Mouse (Mus musculus): ENCODE data around the gene Gtf2h4. TPM values are rescaled to one million over a fixed set of nuclear protein-coding genes. Genes with fewer than 3 reads are reported as not detected.

The Gtf2h4 gene
- polyA plus RNA-seq (2011; ENCODE audit: insufficient read depth, insufficient read length, low read depth, missing spikeins): 80.7 and 105 TPM in 2 replicates

- Histone ChIP-seq H3K4me1 (ENCODE audit: control insufficient read depth, insufficient read depth, low read length) (no peaks in the 10 kb centered on the region), H3K36me3 (ENCODE audit: control insufficient read depth, insufficient read depth, low read length, poor library complexity, severe bottlenecking) (no peaks in the 10 kb centered on the region; the same call in 1 of the 2 replicates), H3K27ac (ENCODE audit: insufficient read depth, low read length) (no peak within 1 kb of the TSS), H3K9ac (ENCODE audit: low read depth, poor library complexity, severe bottlenecking) (peak within 1 kb of the TSS; percentile 87), H3K27me3 (ENCODE audit: control insufficient read depth, insufficient read depth, low read length, poor library complexity, severe bottlenecking) (no peaks in the 10 kb centered on the region), H3K9me3 (replicated peaks; ENCODE audit: control insufficient read depth, insufficient read depth, low read length, poor library complexity, severe bottlenecking) (no peaks in the 10 kb centered on the region), H3K4me3 (ENCODE audit: low read depth, low read length) (peak within 1 kb of the TSS; percentile 98)
- no peak for TF ChIP-seq CTCF (IDR thresholded peaks at IDR 0.05; ENCODE audit: low read depth, low read length)
- TF ChIP-seq POLR2A (IDR thresholded peaks at IDR 0.05; ENCODE audit: insufficient read depth, low read length): no peak
Measured at GRCm38 (mm10) chr17:35673416-35674035, at the start of gene Gtf2h4. Gene Gtf2h4, minus strand, starts transcription at chr17:35673739.

- Histone ChIP-seq H3K4me3 (ENCODE audit: low read depth, low read length) (no peak overlapping the region), H3K27me3 (ENCODE audit: control insufficient read depth, insufficient read depth, low read length, poor library complexity, severe bottlenecking) (no peaks in the 10 kb centered on the region), H3K4me1 (ENCODE audit: control insufficient read depth, insufficient read depth, low read length) (peaks cover 6% of the 10 kb centered on the region), H3K27ac (ENCODE audit: insufficient read depth, low read length) (no peak overlapping the region), H3K9ac (ENCODE audit: low read depth, poor library complexity, severe bottlenecking) (no peak overlapping the region), H3K9me3 (replicated peaks; ENCODE audit: control insufficient read depth, insufficient read depth, low read length, poor library complexity, severe bottlenecking) (no peaks in the 10 kb centered on the region), H3K36me3 (ENCODE audit: control insufficient read depth, insufficient read depth, low read length, poor library complexity, severe bottlenecking) (no peaks in the 10 kb centered on the region)
- no peak for TF ChIP-seq POLR2A (IDR thresholded peaks at IDR 0.05; ENCODE audit: insufficient read depth, low read length)
- 0 out of 2 replicates have a peak, but pooled peaks have one; percentile 56 for TF ChIP-seq EP300 (IDR thresholded peaks at IDR 0.05; ENCODE audit: insufficient read depth, low read depth, low read length)
Measured at GRCm38 (mm10) chr17:35721676-35722075, 48.1 kb upstream of the Gtf2h4 start.

- H3K9ac ChIP-seq (ENCODE audit: low read depth, poor library complexity, severe bottlenecking): no peak overlapping the region
- no peak overlapping the region for H3K27ac ChIP-seq (ENCODE audit: insufficient read depth, low read length)
- H3K4me1 ChIP-seq (ENCODE audit: control insufficient read depth, insufficient read depth, low read length): peaks cover 6% of the 10 kb centered on the region
- H3K9me3 ChIP-seq (replicated peaks; ENCODE audit: control insufficient read depth, insufficient read depth, low read length, poor library complexity, severe bottlenecking): no peaks in the 10 kb centered on the region
- H3K36me3 ChIP-seq (ENCODE audit: control insufficient read depth, insufficient read depth, low read length, poor library complexity, severe bottlenecking): no peaks in the 10 kb centered on the region
- TF ChIP-seq POLR2A (IDR thresholded peaks at IDR 0.05; ENCODE audit: insufficient read depth, low read length) (no peak), EP300 (IDR thresholded peaks at IDR 0.05; ENCODE audit: insufficient read depth, low read depth, low read length) (no peak), CTCF (IDR thresholded peaks at IDR 0.05; ENCODE audit: low read depth, low read length) (no peak)
- no peaks in the 10 kb centered on the region for H3K27me3 ChIP-seq (ENCODE audit: control insufficient read depth, insufficient read depth, low read length, poor library complexity, severe bottlenecking)
- H3K4me3 ChIP-seq (ENCODE audit: low read depth, low read length): no peak overlapping the region
Measured at GRCm38 (mm10) chr17:35720340-35720727, 46.8 kb upstream of the Gtf2h4 start.

- no peak overlapping the region for H3K27ac ChIP-seq (ENCODE audit: insufficient read depth, low read length)
Measured at GRCm38 (mm10) chr17:35719616-35720339, 46.2 kb upstream of the Gtf2h4 start.

GRCm38 (mm10) chr17:35717080-35717479, 43.5 kb upstream of the Gtf2h4 start:
- Histone ChIP-seq H3K27me3 (ENCODE audit: control insufficient read depth, insufficient read depth, low read length, poor library complexity, severe bottlenecking) (no peaks in the 10 kb centered on the region), H3K4me1 (ENCODE audit: control insufficient read depth, insufficient read depth, low read length) (peaks cover 5% of the 10 kb centered on the region), H3K27ac (ENCODE audit: insufficient read depth, low read length) (no peak overlapping the region), H3K9me3 (replicated peaks; ENCODE audit: control insufficient read depth, insufficient read depth, low read length, poor library complexity, severe bottlenecking) (no peaks in the 10 kb centered on the region), H3K9ac (ENCODE audit: low read depth, poor library complexity, severe bottlenecking) (no peak overlapping the region), H3K36me3 (ENCODE audit: control insufficient read depth, insufficient read depth, low read length, poor library complexity, severe bottlenecking) (no peaks in the 10 kb centered on the region), H3K4me3 (ENCODE audit: low read depth, low read length) (no peak overlapping the region)
- TF ChIP-seq POLR2A (IDR thresholded peaks at IDR 0.05; ENCODE audit: insufficient read depth, low read length) (no peak), EP300 (IDR thresholded peaks at IDR 0.05; ENCODE audit: insufficient read depth, low read depth, low read length) (no peak), CTCF (IDR thresholded peaks at IDR 0.05; ENCODE audit: low read depth, low read length) (no peak)

More at GRCm38 (mm10) chr17:35719616-35720339, 46.2 kb upstream of the Gtf2h4 start:
- H3K9me3 ChIP-seq (replicated peaks; ENCODE audit: control insufficient read depth, insufficient read depth, low read length, poor library complexity, severe bottlenecking): no peaks in the 10 kb centered on the region
- TF ChIP-seq EP300 (IDR thresholded peaks at IDR 0.05; ENCODE audit: insufficient read depth, low read depth, low read length) (no peak), CTCF (IDR thresholded peaks at IDR 0.05; ENCODE audit: low read depth, low read length) (peak; percentile 41)
- H3K27me3 ChIP-seq (ENCODE audit: control insufficient read depth, insufficient read depth, low read length, poor library complexity, severe bottlenecking): no peaks in the 10 kb centered on the region
- peaks cover 6% of the 10 kb centered on the region for H3K4me1 ChIP-seq (ENCODE audit: control insufficient read depth, insufficient read depth, low read length)
- no peak overlapping the region for H3K9ac ChIP-seq (ENCODE audit: low read depth, poor library complexity, severe bottlenecking)
- H3K4me3 ChIP-seq (ENCODE audit: low read depth, low read length): no peak overlapping the region
- H3K36me3 ChIP-seq (ENCODE audit: control insufficient read depth, insufficient read depth, low read length, poor library complexity, severe bottlenecking): no peaks in the 10 kb centered on the region

GRCm38 (mm10) chr17:35716114-35716513, 42.6 kb upstream of the Gtf2h4 start:
- Histone ChIP-seq H3K9me3 (replicated peaks; ENCODE audit: control insufficient read depth, insufficient read depth, low read length, poor library complexity, severe bottlenecking) (no peaks in the 10 kb centered on the region), H3K9ac (ENCODE audit: low read depth, poor library complexity, severe bottlenecking) (no peak overlapping the region), H3K36me3 (ENCODE audit: control insufficient read depth, insufficient read depth, low read length, poor library complexity, severe bottlenecking) (no peaks in the 10 kb centered on the region), H3K4me3 (ENCODE audit: low read depth, low read length) (no peak overlapping the region), H3K27me3 (ENCODE audit: control insufficient read depth, insufficient read depth, low read length, poor library complexity, severe bottlenecking) (no peaks in the 10 kb centered on the region), H3K27ac (ENCODE audit: insufficient read depth, low read length) (no peak overlapping the region), H3K4me1 (ENCODE audit: control insufficient read depth, insufficient read depth, low read length) (peaks cover 6% of the 10 kb centered on the region)
- TF ChIP-seq EP300 (IDR thresholded peaks at IDR 0.05; ENCODE audit: insufficient read depth, low read depth, low read length) (no peak), POLR2A (IDR thresholded peaks at IDR 0.05; ENCODE audit: insufficient read depth, low read length) (no peak), CTCF (IDR thresholded peaks at IDR 0.05; ENCODE audit: low read depth, low read length) (no peak)
